Mouse (Mus musculus) A20 (cell line): ENCODE measurements around the gene Adora3.

ENCODE experiments used
- DNase-seq: peaks from one replicate; pipeline ENCODE4 v3.0.0-alpha.2; 2011; ENCODE audit warnings: low read depth, low spot score

The Adora3 gene

GRCm38 (mm10) chr3:105873451-105874445, 3.1 kb downstream of the Adora3 start:
- no peak for DNase-seq

DNA sequence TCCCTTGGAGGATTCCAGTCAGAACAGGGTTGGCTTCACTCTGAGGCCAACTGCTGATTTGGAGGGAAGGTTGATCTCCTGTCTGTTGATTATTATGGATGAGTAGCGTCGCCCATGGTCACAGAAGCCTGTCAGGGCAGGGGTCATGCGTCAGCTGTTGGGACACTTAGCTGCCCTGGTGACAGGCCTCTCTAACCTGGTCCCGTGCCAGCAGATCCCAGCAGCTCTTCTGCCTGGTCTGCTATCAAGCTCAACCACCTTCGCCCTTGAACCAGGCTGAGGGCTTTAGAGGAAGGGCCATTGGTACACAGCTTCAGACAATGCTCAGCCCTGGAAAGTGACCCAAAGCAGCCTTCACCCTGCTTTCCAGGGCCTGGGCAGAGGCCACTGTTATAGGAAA, 5.4 kb downstream of the Adora3 start:
- no peak for DNase-seq

- no peak for DNase-seq
These were observed 6.7 kb downstream of the Adora3 start for GRCm38 (mm10) chr3:105877252-105877803.

GRCm38 (mm10) chr3:105877919-105878318, 7.3 kb downstream of the Adora3 start:
- DNase-seq: no peak

GRCm38 (mm10) chr3:105878751-105879150, 8.1 kb downstream of the Adora3 start:
- no peak for DNase-seq

DNA sequence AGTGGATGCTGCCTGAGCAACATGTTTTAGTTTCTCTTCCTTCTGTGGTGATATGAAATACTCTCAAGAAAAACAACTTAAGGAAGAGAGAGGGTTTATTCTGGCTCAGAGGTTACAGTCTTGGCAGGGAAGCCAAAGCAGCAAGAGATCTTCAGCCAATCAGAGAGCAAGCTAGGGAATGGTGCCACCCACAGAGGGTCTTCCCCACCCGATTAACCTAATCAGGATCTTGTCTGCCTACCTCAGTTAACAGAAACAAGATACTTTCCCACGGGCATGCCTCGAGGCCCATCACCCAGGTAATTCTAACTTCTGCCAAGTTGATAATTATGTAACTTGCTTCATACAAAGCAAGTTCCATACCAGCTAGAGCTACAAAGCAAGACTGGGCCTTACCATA, 9.8 kb downstream of the Adora3 start:
- DNase-seq: no peak

- DNase-seq: no peak
These were observed 11.4 kb downstream of the Adora3 start for GRCm38 (mm10) chr3:105882105-105882504.

DNA sequence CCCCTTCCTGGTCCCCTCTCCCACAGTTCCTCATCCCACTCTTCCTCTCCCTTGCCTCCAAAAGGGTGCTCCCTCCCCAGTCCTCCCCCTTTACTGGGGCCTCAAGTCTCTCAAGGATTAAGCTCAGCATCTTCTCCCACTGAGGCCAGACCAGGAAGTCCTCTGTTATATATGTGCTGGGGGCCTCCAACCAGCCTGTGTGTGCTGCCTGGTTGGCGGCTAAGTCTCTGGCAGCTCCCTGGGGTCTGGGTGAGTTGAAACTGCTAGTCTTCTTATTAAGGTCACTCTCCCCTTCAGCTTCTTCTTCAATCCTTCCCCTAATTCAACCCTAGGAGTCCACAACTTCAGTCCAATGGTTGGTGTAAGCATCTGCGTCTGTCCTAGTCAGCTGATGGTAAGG, 12.5 kb downstream of the Adora3 start:
- DNase-seq: no peak

DNA sequence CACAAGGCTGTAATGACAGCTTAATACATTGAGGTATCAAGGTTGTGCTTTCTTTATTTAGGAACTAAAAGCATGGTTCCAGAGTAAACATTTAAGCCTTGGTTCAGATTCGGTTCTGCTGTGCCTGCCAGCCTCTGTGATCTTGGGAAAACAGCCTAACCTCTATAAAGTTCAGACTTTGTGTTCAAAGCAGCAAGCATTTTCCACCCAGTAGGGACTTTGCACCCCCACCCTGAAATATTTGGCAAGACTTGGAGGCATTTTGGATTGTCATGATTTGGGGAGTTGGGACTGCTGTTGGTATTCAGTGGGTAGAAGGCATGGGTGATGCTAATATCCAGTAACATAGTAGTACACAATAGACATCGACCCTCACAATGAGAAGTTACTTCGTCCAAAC, 18.3 kb downstream of the Adora3 start:
- no peak for DNase-seq

DNA sequence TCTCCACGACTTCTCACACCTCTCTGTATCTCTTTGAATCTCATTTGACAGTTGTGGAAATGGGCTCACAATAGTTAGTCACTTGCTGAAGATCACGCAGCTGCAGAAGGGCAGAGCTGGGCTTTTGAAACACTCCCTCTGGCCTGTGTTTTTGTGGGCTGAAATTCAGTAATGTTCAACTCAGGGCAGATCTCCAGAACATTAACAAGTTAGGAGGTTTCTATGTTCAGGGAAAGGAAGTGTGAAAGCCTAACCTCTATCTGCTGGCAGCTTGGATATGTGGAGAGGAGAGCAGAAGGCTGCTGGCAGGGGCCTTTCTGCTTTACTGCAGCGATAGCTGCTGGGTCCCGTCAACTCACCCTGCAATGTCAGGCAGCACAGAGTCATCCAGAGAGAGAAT, 19.6 kb downstream of the Adora3 start:
- DNase-seq: no peak

DNA sequence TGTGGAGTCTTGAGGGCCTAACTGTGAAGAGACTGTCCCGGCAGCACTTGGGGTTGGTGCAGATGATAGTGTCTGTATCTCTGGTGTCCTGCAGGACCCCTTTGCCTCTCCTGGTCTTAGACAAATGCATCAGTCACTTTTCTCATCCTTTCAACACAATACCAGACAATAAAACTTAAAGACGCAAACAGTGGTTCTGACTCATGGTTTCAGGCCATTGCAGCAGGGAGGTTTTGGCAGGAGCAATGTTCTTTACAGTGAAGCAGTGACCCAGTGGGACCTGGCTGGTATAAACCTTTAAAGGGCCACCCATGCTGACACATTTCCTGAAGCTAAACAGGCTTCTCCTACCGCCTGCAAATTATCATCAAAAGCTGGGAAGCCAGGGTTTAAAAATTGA, 20.5 kb downstream of the Adora3 start:
- no peak for DNase-seq

DNA sequence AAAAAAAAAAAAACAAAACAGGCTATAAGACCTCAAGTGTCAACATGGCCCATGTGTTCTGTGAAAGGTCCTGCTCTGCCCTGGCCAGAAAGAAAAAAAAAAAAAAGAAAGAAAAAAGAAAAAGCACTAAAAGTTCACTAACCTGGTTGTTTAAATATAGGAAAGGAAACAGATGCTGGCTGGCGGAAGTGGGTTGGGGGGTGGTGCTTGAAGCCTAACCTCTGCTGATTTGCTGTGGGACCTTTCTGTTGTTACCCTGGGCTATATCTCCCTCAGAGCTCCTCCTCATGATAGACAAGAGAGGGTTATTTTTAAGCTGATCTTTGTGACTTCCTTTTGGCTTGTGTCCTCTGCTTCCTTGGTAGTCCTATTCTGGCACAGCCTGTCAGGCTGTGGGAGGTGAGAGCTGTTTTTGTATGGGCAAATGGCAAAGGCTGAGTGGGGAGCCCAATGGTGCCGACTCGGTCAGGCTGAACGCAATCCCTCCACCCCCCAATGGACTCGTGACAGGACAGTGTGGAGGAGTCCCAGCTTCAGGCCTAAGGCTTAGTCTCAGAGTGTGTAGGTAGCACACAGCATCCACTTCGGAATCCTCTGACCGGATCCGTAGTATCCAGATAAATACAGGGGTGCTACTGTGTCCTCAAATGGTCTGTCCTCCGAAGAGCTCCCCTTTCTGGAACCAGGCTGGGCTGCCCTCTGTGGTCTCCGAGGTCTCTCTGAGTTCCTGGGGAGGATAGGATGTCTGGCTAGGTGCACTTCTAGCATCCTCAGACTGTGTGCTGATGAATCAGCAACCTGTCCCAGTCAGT, 21.3 kb downstream of the Adora3 start:
- DNase-seq: peak; percentile 91

DNA sequence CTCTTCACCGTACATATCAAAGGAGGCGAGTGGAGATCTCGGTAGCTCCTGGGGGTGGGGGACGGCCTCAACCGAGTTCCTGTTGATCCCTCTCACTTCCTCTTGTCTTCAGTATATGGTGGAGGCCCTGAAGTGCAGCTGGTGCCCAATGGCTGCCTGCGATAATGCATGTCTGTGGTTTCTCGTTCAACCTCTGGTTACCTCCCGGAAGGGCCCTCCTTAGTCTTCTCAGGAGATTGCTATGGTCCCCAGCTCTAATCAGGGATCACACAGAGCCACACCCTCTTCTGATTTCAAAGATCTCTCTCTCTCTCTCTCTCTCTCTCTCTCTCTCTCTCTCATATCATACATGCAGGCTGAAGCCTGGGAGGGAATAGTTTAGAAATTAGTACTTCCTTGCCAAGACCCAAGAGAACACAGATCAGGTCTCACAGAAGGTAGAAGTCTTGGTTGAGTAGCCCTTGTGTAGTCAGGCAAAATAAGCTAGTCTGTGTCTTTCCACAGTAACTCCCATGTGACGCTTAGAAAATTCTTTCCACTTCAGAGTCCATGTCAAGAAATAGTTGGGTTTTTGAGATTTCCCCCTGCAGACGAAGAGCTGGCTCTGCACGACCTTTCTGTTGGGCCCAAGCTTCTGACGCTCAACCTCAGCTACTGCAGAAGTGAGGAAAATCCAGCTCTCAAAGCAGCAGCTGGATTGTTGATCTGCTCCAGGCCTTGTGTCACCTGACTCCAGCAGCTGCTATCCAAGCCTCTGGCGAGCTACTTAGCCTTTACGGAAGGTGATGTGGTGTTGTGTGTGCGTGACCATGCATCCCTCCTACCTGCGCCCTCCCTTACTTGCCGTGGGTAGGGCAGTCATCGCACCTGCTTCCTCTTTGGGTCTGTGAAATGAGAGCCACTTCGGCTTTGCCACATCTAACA, 22.2 kb downstream of the Adora3 start:
- DNase-seq: peak; percentile 94

DNA sequence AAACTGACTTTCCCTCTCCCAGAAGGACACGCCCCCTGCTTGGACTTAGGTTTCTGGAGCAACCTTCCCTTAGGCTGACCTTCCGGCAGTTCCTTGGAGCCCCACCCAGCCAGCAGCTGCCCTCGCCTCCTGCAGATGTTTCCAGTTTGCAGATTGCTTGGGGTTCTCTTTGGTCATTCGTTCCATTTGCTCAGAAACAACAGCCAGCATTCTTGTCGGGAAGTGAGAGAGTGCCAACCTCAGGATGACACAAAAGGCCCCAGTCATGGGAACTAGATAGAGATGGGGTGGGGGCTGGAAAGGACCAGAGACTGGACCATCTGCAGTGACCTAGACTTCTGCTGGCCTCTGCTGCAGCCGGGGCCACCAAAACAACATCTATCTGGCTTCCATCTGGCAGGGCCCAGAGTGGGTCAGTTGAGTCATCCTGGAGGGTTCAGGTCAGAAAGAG, 23.3 kb downstream of the Adora3 start:
- no peak for DNase-seq

- DNase-seq: peak; percentile 92
These were observed 24.2 kb downstream of the Adora3 start for GRCm38 (mm10) chr3:105894601-105895592.

DNA sequence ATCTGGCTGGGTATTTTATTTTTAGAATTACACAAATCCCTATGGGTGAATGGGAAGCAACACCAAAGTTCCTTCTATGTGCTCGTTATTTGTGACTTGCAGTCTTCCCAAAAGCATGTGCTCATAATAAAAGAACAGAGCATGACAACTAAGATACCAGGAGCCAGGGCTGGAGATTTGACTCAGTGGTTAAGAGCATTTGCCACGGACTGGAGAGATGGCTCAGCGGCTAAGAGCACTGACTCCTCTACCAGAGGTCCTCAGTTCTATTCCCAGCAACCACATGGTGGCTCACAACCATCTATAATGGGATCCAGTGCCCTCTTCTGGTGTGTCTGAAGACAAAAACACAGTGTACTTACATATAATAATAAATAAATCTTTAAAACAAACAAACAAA, 26.2 kb downstream of the Adora3 start:
- DNase-seq: no peak

DNA sequence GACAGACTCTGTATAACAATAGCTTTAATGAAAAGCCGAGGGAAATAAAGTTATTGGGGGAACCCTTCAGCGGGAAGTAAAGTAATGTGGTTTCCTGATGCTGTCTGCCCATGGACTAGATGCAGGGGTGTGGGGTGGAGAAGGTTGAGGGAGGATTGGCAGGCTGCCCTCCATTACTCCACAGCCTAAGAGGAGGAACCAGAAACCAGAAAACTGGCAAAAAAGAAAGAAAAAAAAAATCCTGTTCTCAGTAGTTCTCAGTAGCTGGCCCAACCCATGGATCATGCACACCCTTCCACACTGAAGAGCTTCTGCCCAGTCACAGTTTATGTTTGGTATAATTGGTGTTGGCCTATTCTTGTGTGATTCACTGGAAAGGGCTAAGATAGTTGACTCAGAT, 27.7 kb downstream of the Adora3 start:
- DNase-seq: no peak

DNA sequence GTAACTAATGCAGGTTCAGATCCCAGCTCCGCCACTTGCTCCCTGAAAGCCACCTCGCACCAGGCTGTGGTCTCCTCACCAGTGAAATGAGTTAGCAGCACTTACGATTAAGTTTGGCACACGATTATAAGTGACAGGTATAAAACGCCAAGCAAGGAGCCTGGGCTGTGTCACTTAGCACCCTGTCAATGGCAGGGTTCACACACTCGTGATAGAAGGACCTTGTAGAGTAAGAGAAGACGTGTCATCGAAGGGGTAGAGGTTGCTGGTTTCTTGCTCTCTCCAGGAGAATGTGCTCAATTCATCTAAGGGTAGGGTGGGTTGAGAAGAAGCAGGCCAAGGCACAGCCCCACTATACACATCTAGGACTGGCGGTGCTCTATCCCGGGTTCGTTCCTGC, 28.2 kb downstream of the Adora3 start:
- no peak for DNase-seq

DNA sequence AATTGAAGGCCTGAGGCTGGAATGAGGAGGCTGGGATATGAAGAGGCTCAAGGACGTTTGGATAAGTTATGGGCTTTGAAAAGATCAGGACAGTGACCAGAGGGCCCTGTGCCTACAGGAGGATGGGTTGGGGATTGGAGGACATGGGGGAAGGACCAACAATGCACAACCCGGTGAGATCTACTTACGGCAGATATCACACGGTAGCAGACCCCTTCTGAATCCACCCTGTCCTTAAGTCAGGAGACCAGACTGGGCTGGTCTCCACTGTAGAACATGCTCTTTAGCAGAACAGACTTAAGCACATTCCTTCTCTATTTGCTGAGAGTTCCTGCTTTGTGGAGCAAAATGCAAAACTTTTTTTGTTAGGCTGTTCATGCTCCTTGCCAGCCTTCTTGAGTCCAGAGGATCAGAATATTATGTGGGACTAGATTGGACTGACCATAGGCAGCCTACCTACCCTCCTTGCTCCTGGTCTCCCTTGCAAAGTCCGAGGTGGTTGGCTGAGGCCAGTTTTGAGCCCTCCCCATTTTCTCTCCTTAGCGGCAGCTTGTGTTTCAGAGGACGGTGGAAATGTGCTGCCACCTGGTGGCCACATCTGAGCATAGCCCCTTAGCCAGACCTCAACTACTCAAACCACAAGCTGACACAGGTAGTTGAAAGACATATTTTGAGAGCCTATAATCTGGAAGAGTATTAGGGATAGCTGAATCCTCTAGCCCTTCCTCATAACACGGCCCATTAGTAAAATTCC, 28.9 kb downstream of the Adora3 start:
- peak; percentile 89 for DNase-seq
